Mouse (Mus musculus) C2C12 (cell line): ENCODE results near the gene Dpf3. TPM values are rescaled to one million over a fixed set of nuclear protein-coding genes. Genes with fewer than 3 reads are reported as not detected.

Experiments
- H3K27me3 ChIP-seq: one replicate; pipeline ENCODE4 v1.6.1; 2011; ENCODE audit not compliant: control insufficient read depth, insufficient read depth, insufficient read length
- H3K36me3 ChIP-seq: one replicate; pipeline ENCODE4 v1.6.1; 2011; ENCODE audit not compliant: control insufficient read depth, insufficient read depth
- H3K4me3 ChIP-seq: one replicate; pipeline ENCODE4 v1.5.1; 2011; ENCODE audit warnings: mild to moderate bottlenecking, control low read depth; ENCODE audit not compliant: poor library complexity, insufficient read depth, severe bottlenecking
- H3K79me2 ChIP-seq: one replicate; pipeline ENCODE4 v1.6.1; 2011; ENCODE audit not compliant: control insufficient read depth, insufficient read depth
- H3K79me3 ChIP-seq: one replicate; pipeline ENCODE4 v1.6.1; 2011; ENCODE audit warnings: low read depth, control low read depth
- H3ac ChIP-seq: one replicate; pipeline ENCODE3; 2011; ENCODE audit warnings: low read depth; ENCODE audit not compliant: control insufficient read depth, insufficient read length
- CEBPB ChIP-seq: IDR thresholded peaks from one replicate; pipeline ENCODE4 v1.6.1; 2011; ENCODE audit warnings: low read depth, mild to moderate bottlenecking, control low read depth, moderate library complexity
- CTCF ChIP-seq: IDR thresholded peaks from one replicate; pipeline ENCODE4 v1.5.1; 2011; ENCODE audit not compliant: control insufficient read depth, insufficient read depth, insufficient read length
- FOSL1 ChIP-seq: IDR thresholded peaks from one replicate; pipeline ENCODE4 v1.8.0; 2011; ENCODE audit warnings: mild to moderate bottlenecking, low read length; ENCODE audit not compliant: poor library complexity, insufficient read depth, severe bottlenecking
- MAX ChIP-seq: IDR thresholded peaks from one replicate; pipeline ENCODE4 v1.6.1; 2011; ENCODE audit warnings: mild to moderate bottlenecking, control low read depth
- MYOD1 ChIP-seq: IDR thresholded peaks from one replicate; pipeline ENCODE4 v1.6.1; 2011; ENCODE audit warnings: low read depth; ENCODE audit not compliant: control insufficient read depth, insufficient read length
- MYOG ChIP-seq: IDR thresholded peaks from one replicate; pipeline ENCODE4 v1.6.1; 2011; ENCODE audit not compliant: control insufficient read depth, insufficient read length; ENCODE audit errors: extremely low read depth
- USF1 ChIP-seq: IDR thresholded peaks from one replicate; pipeline ENCODE4 v1.6.1; 2011; ENCODE audit warnings: low read depth, mild to moderate bottlenecking, control low read depth, moderate library complexity
- polyA plus RNA-seq: library from polyadenylated mRNA; unstranded; fragments of >200 nt; fragmentation: generic; extraction: Trizol; gene quantifications from one replicate; pipeline ENCODE4 v1.2.1, GENCODE M21; 2012; ENCODE audit warnings: missing spikeins

The Dpf3 gene
- polyA plus RNA-seq, 1 experiment: 0.25 TPM

GRCm38 (mm10) chr12:83438002-83438401, 49.5 kb downstream of the Dpf3 start:
- H3ac ChIP-seq: no peak overlapping the region
- H3K36me3 ChIP-seq: no peaks in the 10 kb centered on the region
- H3K27me3 ChIP-seq: no peaks in the 10 kb centered on the region
- no peaks in the 10 kb centered on the region for H3K79me3 ChIP-seq
- no peak overlapping the region for H3K4me3 ChIP-seq
- TF ChIP-seq MAX (no peak), MYOD1 (no peak), FOSL1 (no peak), USF1 (no peak), MYOG (no peak)
- H3K79me2 ChIP-seq: no peaks in the 10 kb centered on the region

- TF ChIP-seq MYOG (no peak), MYOD1 (no peak), CTCF (no peak), FOSL1 (no peak), USF1 (no peak), CEBPB (no peak), MAX (no peak)
- H3K4me3 ChIP-seq: no peak overlapping the region
Measured at GRCm38 (mm10) chr12:83433987-83434698, 53.4 kb downstream of the Dpf3 start.

GRCm38 (mm10) chr12:83433436-83433835, 54.1 kb downstream of the Dpf3 start:
- Histone ChIP-seq H3K27me3 (peaks cover 4% of the 10 kb centered on the region), H3K4me3 (no peak overlapping the region), H3K79me3 (no peaks in the 10 kb centered on the region), H3K79me2 (no peaks in the 10 kb centered on the region), H3ac (no peak overlapping the region), H3K36me3 (no peaks in the 10 kb centered on the region)
- no peak for TF ChIP-seq MYOG

More at GRCm38 (mm10) chr12:83433987-83434698, 53.4 kb downstream of the Dpf3 start:
- Histone ChIP-seq H3K79me3 (no peaks in the 10 kb centered on the region), H3K79me2 (no peaks in the 10 kb centered on the region), H3K27me3 (peaks cover 3% of the 10 kb centered on the region), H3ac (no peak overlapping the region), H3K36me3 (no peaks in the 10 kb centered on the region)

- Histone ChIP-seq H3K79me3 (no peaks in the 10 kb centered on the region), H3ac (no peak overlapping the region), H3K79me2 (no peaks in the 10 kb centered on the region), H3K4me3 (no peak overlapping the region), H3K36me3 (no peaks in the 10 kb centered on the region), H3K27me3 (peaks cover 10% of the 10 kb centered on the region)
- TF ChIP-seq FOSL1 (no peak), CTCF (no peak), CEBPB (no peak), MAX (no peak), MYOD1 (no peak), MYOG (no peak), USF1 (no peak)
Measured at GRCm38 (mm10) chr12:83430207-83430606, 57.3 kb downstream of the Dpf3 start.

- Histone ChIP-seq H3K79me2 (no peaks in the 10 kb centered on the region), H3K79me3 (no peaks in the 10 kb centered on the region), H3K4me3 (no peak overlapping the region), H3K27me3 (peaks cover 10% of the 10 kb centered on the region), H3ac (no peak overlapping the region), H3K36me3 (no peaks in the 10 kb centered on the region)
- no peak for TF ChIP-seq CEBPB
- TF ChIP-seq CTCF: no peak
- TF ChIP-seq MYOD1: no peak
- TF ChIP-seq MYOG: no peak
- no peak for TF ChIP-seq FOSL1
- TF ChIP-seq USF1: no peak
- no peak for TF ChIP-seq MAX
Measured at GRCm38 (mm10) chr12:83428016-83428415, 59.5 kb downstream of the Dpf3 start.

GRCm38 (mm10) chr12:83427601-83428000, 59.9 kb downstream of the Dpf3 start:
- no peak for TF ChIP-seq MAX
- no peak for TF ChIP-seq MYOG
- TF ChIP-seq FOSL1: no peak
- no peak for TF ChIP-seq CTCF
- TF ChIP-seq USF1: no peak
- TF ChIP-seq MYOD1: no peak
- TF ChIP-seq CEBPB: no peak
- Histone ChIP-seq H3K36me3 (no peaks in the 10 kb centered on the region), H3K4me3 (no peak overlapping the region), H3K79me2 (no peaks in the 10 kb centered on the region), H3ac (no peak overlapping the region), H3K79me3 (no peaks in the 10 kb centered on the region), H3K27me3 (peaks cover 10% of the 10 kb centered on the region)
